Mouse (Mus musculus): Measurements from ENCODE around the gene Rbpj. TPM values are rescaled to one million over a fixed set of nuclear protein-coding genes. Genes with fewer than 3 reads are reported as not detected.

The Rbpj gene
- total and polyA plus RNA-seq, 3 experiments = 40.5 to 62.8 (median 61.3) TPM

DNA sequence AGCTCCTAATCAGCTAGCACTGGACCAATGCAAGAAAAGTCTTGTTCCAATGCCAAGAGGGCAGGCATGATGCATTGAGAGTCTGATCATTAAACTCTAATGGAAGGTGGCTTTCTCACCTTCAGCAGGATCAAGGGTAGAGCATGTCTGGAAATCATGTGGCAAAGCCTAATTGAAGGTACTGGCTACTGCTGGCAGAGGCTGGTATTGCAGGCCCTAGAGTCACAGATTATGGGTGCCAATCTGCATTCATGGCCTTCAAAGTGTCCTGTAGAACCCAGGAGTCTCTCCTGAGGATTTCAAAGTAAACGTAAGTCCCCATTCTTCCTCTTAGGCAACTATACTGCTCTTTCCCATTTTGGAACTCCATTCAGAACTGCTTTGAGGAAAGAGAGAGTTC is 226.7 kb downstream of the Rbpj start:
- Histone ChIP-seq H3K27me3 (replicated peaks) (no peaks in the 10 kb centered on the region), H3K9ac (ENCODE audit: insufficient read depth, low read depth) (no peak overlapping the region), H3K4me3 (replicated peaks in 1 of 3; ENCODE audit: low read depth in 2 of 3, low read length in 2 of 3, poor library complexity in 1 of 3) (no peak overlapping the region), H3K79me2 (replicated peaks; ENCODE audit: control insufficient read depth, extremely low read depth, insufficient read depth, poor library complexity, severe bottlenecking) (no peaks in the 10 kb centered on the region), H3K9me3 (replicated peaks; ENCODE audit: low read length) (peaks cover 3% of the 10 kb centered on the region), H3K36me3 (replicated peaks in 1 of 2; ENCODE audit: control insufficient read depth in 1 of 2, insufficient read depth in 1 of 2, low read length in 1 of 2) (no peaks in the 10 kb centered on the region), H3K27ac (ENCODE audit: insufficient read depth, low read depth) (no peak overlapping the region), H3K4me1 (ENCODE audit: control insufficient read depth in 1 of 2, insufficient read depth in 2 of 2) (peaks cover 0 to 2% of the 10 kb centered on the region in 2 experiments; a peak in 1 of 4 replicates), H3K4me2 (ENCODE audit: insufficient read depth, low read depth, poor library complexity, severe bottlenecking) (no peak overlapping the region)
- DNase-seq (ENCODE audit: extremely low read depth) = no peak
- dilution Hi-C loops (cut with MboI; ENCODE audit: extremely low pct_ligation_motif_present, extremely low pct_unique_long_range_greater_than_20kb, low sequenced_read_pairs) = no loop called here
- TF ChIP-seq CTCF (conservative IDR thresholded peaks at IDR 0.05 in 1 of 2, IDR thresholded peaks at IDR 0.05 in 1 of 2; ENCODE audit: low read depth in 2 of 2, low read length in 2 of 2) = peak in 1 of 2 experiments; percentile 58; a peak in 2 of 4 replicates
- no peak for TF ChIP-seq POLR2A (IDR thresholded peaks at IDR 0.05; ENCODE audit: low read depth, low read length)
- in situ Hi-C loops (cut with MboI; ENCODE audit: low pct_ligation_motif_present, low pct_unique_long_range_greater_than_20kb, low sequenced_read_pairs) = loop anchor here (25.0 kb wide), 1 partner anchor 420 kb away; no protein-coding TSS in a partner anchor

DNA sequence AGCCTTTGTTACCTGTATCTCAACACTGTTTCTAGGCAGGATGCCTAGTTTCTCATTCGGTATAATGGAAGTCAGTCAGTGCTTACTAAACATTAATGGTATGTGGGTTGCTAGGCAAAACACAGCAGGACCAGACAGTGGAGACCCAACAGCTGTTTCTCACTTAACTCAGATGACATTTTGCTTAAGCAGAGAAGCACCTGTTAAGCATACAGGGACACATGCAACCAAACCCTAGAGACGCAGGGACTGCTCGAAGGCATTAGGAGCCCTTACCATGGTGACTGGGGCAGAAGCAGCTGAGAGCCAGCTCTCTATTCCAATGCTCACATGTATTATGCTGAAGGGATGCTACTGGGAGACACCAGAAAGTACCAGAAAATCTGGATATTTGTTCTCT is 230.7 kb downstream of the Rbpj start:
- in situ Hi-C loops (cut with MboI; ENCODE audit: low pct_ligation_motif_present, low pct_unique_long_range_greater_than_20kb, low sequenced_read_pairs) = loop anchor here (25.0 kb wide), 1 partner anchor 416 kb away; no protein-coding TSS in a partner anchor
- no peak for DNase-seq (ENCODE audit: extremely low read depth)
- Histone ChIP-seq H3K36me3 (replicated peaks in 1 of 2; ENCODE audit: control insufficient read depth in 1 of 2, insufficient read depth in 1 of 2, low read length in 1 of 2) (no peaks in the 10 kb centered on the region), H3K4me2 (ENCODE audit: insufficient read depth, low read depth, poor library complexity, severe bottlenecking) (no peak overlapping the region), H3K9me3 (replicated peaks; ENCODE audit: low read length) (peaks cover 3% of the 10 kb centered on the region), H3K4me1 (ENCODE audit: control insufficient read depth in 1 of 2, insufficient read depth in 2 of 2) (no peaks in the 10 kb centered on the region), H3K27me3 (replicated peaks) (no peaks in the 10 kb centered on the region), H3K9ac (ENCODE audit: insufficient read depth, low read depth) (no peak overlapping the region), H3K79me2 (replicated peaks; ENCODE audit: control insufficient read depth, extremely low read depth, insufficient read depth, poor library complexity, severe bottlenecking) (no peaks in the 10 kb centered on the region), H3K4me3 (replicated peaks in 1 of 3; ENCODE audit: low read depth in 2 of 3, low read length in 2 of 3, poor library complexity in 1 of 3) (no peak overlapping the region), H3K27ac (ENCODE audit: insufficient read depth, low read depth) (no peak overlapping the region)
- no peak for TF ChIP-seq JUN (IDR thresholded peaks at IDR 0.05; ENCODE audit: insufficient read depth, low read depth, low read length)
- no peak for TF ChIP-seq JUND (conservative IDR thresholded peaks at IDR 0.05; ENCODE audit: low read depth, low read length)
- TF ChIP-seq ETS1 (conservative IDR thresholded peaks at IDR 0.05; ENCODE audit: low read depth, low read length) = no peak
- TF ChIP-seq RAD21 (IDR thresholded peaks at IDR 0.05; ENCODE audit: low read depth, low read length) = no peak
- no peak for TF ChIP-seq ZNF384 (IDR thresholded peaks at IDR 0.05; ENCODE audit: low read depth, low read length)
- TF ChIP-seq RCOR1 (conservative IDR thresholded peaks at IDR 0.05; ENCODE audit: low read depth, low read length) = no peak
- no peak for TF ChIP-seq CHD1 (IDR thresholded peaks at IDR 0.05; ENCODE audit: low read depth, low read length)
- TF ChIP-seq POLR2AphosphoS2 (IDR thresholded peaks at IDR 0.05; ENCODE audit: low read depth, low read length) = no peak
- no peak for TF ChIP-seq ZMIZ1 (IDR thresholded peaks at IDR 0.05; ENCODE audit: low read depth, low read length)
- TF ChIP-seq ELF1 (IDR thresholded peaks at IDR 0.05; ENCODE audit: low read depth, low read length) = no peak
- no peak for TF ChIP-seq NELFE (IDR thresholded peaks at IDR 0.05; ENCODE audit: low read depth, low read length)
- TF ChIP-seq E2F4 (IDR thresholded peaks at IDR 0.05; ENCODE audit: insufficient replicate concordance, low read depth, low read length) = no peak
- TF ChIP-seq MXI1 (IDR thresholded peaks at IDR 0.05; ENCODE audit: low read depth, low read length) = no peak
- no peak for TF ChIP-seq ZC3H11A (IDR thresholded peaks at IDR 0.05; ENCODE audit: low read depth, low read length)
- no peak for TF ChIP-seq HCFC1 (IDR thresholded peaks at IDR 0.05; ENCODE audit: low read depth, low read length)
- TF ChIP-seq MAZ (IDR thresholded peaks at IDR 0.05; ENCODE audit: low read depth, low read length) = no peak
- TF ChIP-seq UBTF (IDR thresholded peaks at IDR 0.05; ENCODE audit: low read depth, low read length) = no peak
- no peak for TF ChIP-seq USF1 (IDR thresholded peaks at IDR 0.05; ENCODE audit: low read depth, low read length)
- TF ChIP-seq EP300 (IDR thresholded peaks at IDR 0.05; ENCODE audit: low read length) = no peak
- dilution Hi-C loops (cut with MboI; ENCODE audit: extremely low pct_ligation_motif_present, extremely low pct_unique_long_range_greater_than_20kb, low sequenced_read_pairs) = no loop called here
